Mouse (Mus musculus) intestine, postnatal 0 days (tissue): ENCODE measurements around the gene 4931428L18Rik. TPM values are rescaled to one million over a fixed set of nuclear protein-coding genes. Genes with fewer than 3 reads are reported as not detected.

Source experiments
- ATAC-seq: fragments of 200-750 bp; cut with Nextera tagmentation; 2 replicates; pipeline ENCODE4 v1.8.0; 2017; ENCODE audit warnings: mild to moderate bottlenecking, moderate TSS enrichment, moderate library complexity
- H3K27ac ChIP-seq: fragments of 300-500 bp; sonication (generic); 2 replicates; pipeline ENCODE4 v1.5.1; 2014; ENCODE audit warnings: mild to moderate bottlenecking, low read depth, low read length, moderate library complexity
- H3K27me3 ChIP-seq: fragments of 300-500 bp; sonication (generic); replicated peaks from 2 replicates; pipeline ENCODE4 v1.6.1; 2014; ENCODE audit warnings: low read length, mixed read lengths; ENCODE audit not compliant: control insufficient read depth, insufficient read depth
- H3K36me3 ChIP-seq: fragments of 300-500 bp; sonication (generic); 2 replicates; pipeline ENCODE4 v1.6.1; 2014; ENCODE audit warnings: mild to moderate bottlenecking, moderate library complexity; ENCODE audit not compliant: control insufficient read depth, insufficient read depth
- H3K4me1 ChIP-seq: fragments of 300-500 bp; sonication (generic); replicated peaks from 2 replicates; pipeline ENCODE4 v1.6.1; 2014; ENCODE audit warnings: antibody characterized with exemption, low read length, mixed read lengths; ENCODE audit not compliant: control insufficient read depth, insufficient read depth
- H3K4me2 ChIP-seq: fragments of 300-500 bp; sonication (generic); replicated peaks from 2 replicates; pipeline ENCODE4 v1.6.1; 2014; ENCODE audit warnings: low read depth, mild to moderate bottlenecking, moderate library complexity
- H3K4me3 ChIP-seq: fragments of 300-500 bp; sonication (generic); 2 replicates; pipeline ENCODE4 v1.5.1; 2014; ENCODE audit warnings: low read depth, low read length
- H3K9ac ChIP-seq: fragments of 300-500 bp; sonication (generic); 2 replicates; pipeline ENCODE4 v1.6.1; 2014; ENCODE audit warnings: mild to moderate bottlenecking, low read depth, low read length
- H3K9me3 ChIP-seq: fragments of 300-500 bp; sonication (generic); 2 replicates; pipeline ENCODE4 v1.6.1; 2016; ENCODE audit warnings: mixed run types; ENCODE audit not compliant: control insufficient read depth
- CTCF ChIP-seq: sonication (generic); IDR thresholded peaks from 2 replicates; pipeline ENCODE4 v1.5.1; 2016; ENCODE audit warnings: low read depth, mild to moderate bottlenecking, control low read depth, antibody characterized with exemption, moderate library complexity
- WGBS: fragments of 180-500 bp; shearing (Covaris S2); extraction: QIAGEN DNeasy Blood & Tissue Kit; methylation state at CpG from one replicate; pipeline ENCODE4 v1.1.7; 2014; 5-methylcytosine and 5-hydroxymethylcytosine counted together
- polyA plus RNA-seq: library from polyadenylated mRNA; unstranded; fragments of >200 nt; fragmentation: Nextera tagmentation; extraction: Ambion mirVana; gene quantifications from 2 replicates; pipeline ENCODE4 v1.2.1, GENCODE M21; 2015

Gene 4931428L18Rik
- polyA plus RNA-seq, 1 experiment from 2014 or later = 0.16 TPM

- no peak for ATAC-seq
These were observed 171.0 kb downstream of the 4931428L18Rik start for GRCm38 (mm10) chr1:31051370-31051921.

GRCm38 (mm10) chr1:31049954-31050652 is 172.4 kb downstream of the 4931428L18Rik start:
- H3K36me3 ChIP-seq = no peaks in the 10 kb centered on the region
- no peak for TF ChIP-seq CTCF
- no peaks in the 10 kb centered on the region for H3K9me3 ChIP-seq
- H3K4me2 ChIP-seq = no peak overlapping the region
- no peak overlapping the region for H3K4me3 ChIP-seq
- peak; percentile 93 for ATAC-seq
- H3K4me1 ChIP-seq = no peaks in the 10 kb centered on the region
- H3K27ac ChIP-seq = peak overlapping the region; percentile 68; the same call in 1 of the 2 replicates
- 42% methylated on average over 5 of the region's 5 CpGs for WGBS
- no peak overlapping the region for H3K9ac ChIP-seq
- no peaks in the 10 kb centered on the region for H3K27me3 ChIP-seq

More at GRCm38 (mm10) chr1:31051370-31051921, 171.0 kb downstream of the 4931428L18Rik start:
- no peak overlapping the region for H3K27ac ChIP-seq
- no peaks in the 10 kb centered on the region for H3K27me3 ChIP-seq
- no peaks in the 10 kb centered on the region for H3K9me3 ChIP-seq
- H3K4me3 ChIP-seq = no peak overlapping the region
- no peak for TF ChIP-seq CTCF
- H3K9ac ChIP-seq = no peak overlapping the region
- no peaks in the 10 kb centered on the region for H3K36me3 ChIP-seq
- WGBS = 77% methylated on average over 5 of the region's 5 CpGs
- no peaks in the 10 kb centered on the region for H3K4me1 ChIP-seq
- H3K4me2 ChIP-seq = no peak overlapping the region

- ATAC-seq = peak; percentile 83
These were observed 179.3 kb downstream of the 4931428L18Rik start for GRCm38 (mm10) chr1:31043208-31043607.

GRCm38 (mm10) chr1:31042793-31043192 is 179.7 kb downstream of the 4931428L18Rik start:
- peak; percentile 67 for ATAC-seq
- Histone ChIP-seq H3K9me3 (no peaks in the 10 kb centered on the region), H3K4me1 (no peaks in the 10 kb centered on the region), H3K4me3 (no peak overlapping the region), H3K27ac (no peak overlapping the region), H3K36me3 (no peaks in the 10 kb centered on the region), H3K27me3 (no peaks in the 10 kb centered on the region), H3K9ac (no peak overlapping the region), H3K4me2 (no peak overlapping the region)
- WGBS = 86% methylated on average over 4 of the region's 4 CpGs
- TF ChIP-seq CTCF = no peak

More at GRCm38 (mm10) chr1:31043208-31043607, 179.3 kb downstream of the 4931428L18Rik start:
- Histone ChIP-seq H3K4me3 (no peak overlapping the region), H3K4me2 (no peak overlapping the region), H3K4me1 (no peaks in the 10 kb centered on the region), H3K36me3 (no peaks in the 10 kb centered on the region), H3K27me3 (no peaks in the 10 kb centered on the region), H3K27ac (no peak overlapping the region), H3K9me3 (no peaks in the 10 kb centered on the region), H3K9ac (no peak overlapping the region)
- WGBS = 42% methylated on average over 3 of the region's 3 CpGs
- TF ChIP-seq CTCF = no peak

DNA sequence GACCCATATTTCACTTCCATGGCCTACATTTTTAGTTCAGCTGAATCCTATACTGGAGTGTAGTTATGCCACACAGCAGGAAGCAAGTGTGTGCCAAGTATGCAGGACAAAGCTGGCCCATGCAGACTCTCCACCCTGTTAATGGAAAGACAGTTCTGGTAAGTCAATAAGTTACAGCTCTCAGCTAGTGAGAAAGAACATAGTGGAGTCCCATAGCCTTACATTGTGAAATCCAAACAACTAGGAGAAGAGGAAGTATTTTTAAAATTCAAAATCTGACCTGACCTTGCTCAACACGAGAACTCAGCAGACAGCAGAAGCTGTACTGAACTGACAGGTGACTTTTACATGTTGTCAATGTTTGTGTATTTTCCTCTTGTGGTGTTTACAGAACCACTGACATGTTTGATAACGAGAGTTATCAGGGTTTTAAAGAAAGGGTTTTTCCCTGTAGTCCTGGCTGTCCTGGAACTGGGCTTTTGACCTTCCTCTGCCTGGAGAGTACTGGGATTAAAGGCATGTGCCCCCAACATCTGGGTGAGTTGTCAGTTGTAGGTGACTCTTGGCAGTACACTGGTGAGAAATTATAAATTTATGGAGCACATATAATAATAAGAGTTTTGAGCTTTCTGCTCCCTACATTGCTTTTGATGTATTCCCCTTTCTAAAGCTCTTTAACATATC is 188.5 kb downstream of the 4931428L18Rik start:
- 24% methylated on average over 2 of the region's 2 CpGs for WGBS
- H3K27me3 ChIP-seq = no peaks in the 10 kb centered on the region
- no peaks in the 10 kb centered on the region for H3K36me3 ChIP-seq
- H3K4me1 ChIP-seq = 0 out of 2 replicates have a peak, but pooled peaks cover 3% of the 10 kb centered on the region
- H3K27ac ChIP-seq = 0 out of 2 replicates have a peak overlapping the region, but pooled peaks have one; percentile 16
- no peaks in the 10 kb centered on the region for H3K9me3 ChIP-seq
- no peak overlapping the region for H3K4me3 ChIP-seq
- no peak for TF ChIP-seq CTCF
- H3K9ac ChIP-seq = no peak overlapping the region
- peak; percentile 94 for ATAC-seq
- no peak overlapping the region for H3K4me2 ChIP-seq

GRCm38 (mm10) chr1:31032351-31032750 is 190.1 kb downstream of the 4931428L18Rik start:
- Histone ChIP-seq H3K4me2 (no peak overlapping the region), H3K9ac (no peak overlapping the region), H3K36me3 (no peaks in the 10 kb centered on the region), H3K27me3 (no peaks in the 10 kb centered on the region), H3K4me3 (no peak overlapping the region), H3K9me3 (no peaks in the 10 kb centered on the region), H3K4me1 (0 out of 2 replicates have a peak, but pooled peaks cover 5% of the 10 kb centered on the region), H3K27ac (no peak overlapping the region)
- no peak for TF ChIP-seq CTCF
- ATAC-seq = no peak
- WGBS = 78% methylated on average over 2 of the region's 2 CpGs
